Mouse (Mus musculus) olfactory bulb, adult 2 months (tissue): ENCODE results near the gene Ctdsp1. TPM values are rescaled to one million over a fixed set of nuclear protein-coding genes. Genes with fewer than 3 reads are reported as not detected.
"Not testable (repeated sequence)": the region's sequence is repeated elsewhere in the genome, so short reads cannot be mapped to it uniquely, and the experiment has no call there.

Source experiments
- H3K27ac ChIP-seq: fragments of 200-500 bp; 2 replicates; pipeline ENCODE4 v1.5.1; 2012; ENCODE audit warnings: low read depth, low read length; ENCODE audit not compliant: insufficient read depth
- H3K4me1 ChIP-seq: fragments of 200-500 bp; 2 replicates; pipeline ENCODE4 v1.6.1; 2012; ENCODE audit warnings: low read length; ENCODE audit not compliant: control insufficient read depth, insufficient read depth
- H3K4me3 ChIP-seq: fragments of 200-500 bp; 2 replicates; pipeline ENCODE4 v1.5.1; 2012; ENCODE audit warnings: mild to moderate bottlenecking, low read depth, low read length, moderate library complexity; ENCODE audit not compliant: insufficient read depth
- CTCF ChIP-seq: fragments of 200-500 bp; IDR thresholded peaks from 2 replicates; pipeline ENCODE4 v1.5.1; 2012; ENCODE audit warnings: low read depth, mild to moderate bottlenecking, low read length, moderate library complexity; ENCODE audit not compliant: insufficient read depth
- POLR2A ChIP-seq: fragments of 200-500 bp; IDR thresholded peaks from 2 replicates; pipeline ENCODE4 v1.6.1; 2012; ENCODE audit warnings: mild to moderate bottlenecking, low read depth, low read length, moderate library complexity; ENCODE audit not compliant: insufficient read depth
- WGBS: fragments of 180-500 bp; shearing (Covaris S2); methylation state at CpG from one replicate; pipeline ENCODE4 v1.1.7; 2018; 5-methylcytosine and 5-hydroxymethylcytosine counted together
- polyA plus RNA-seq: library from polyadenylated mRNA; stranded (reverse); fragments of >200 nt; gene quantifications from 2 replicates; pipeline ENCODE4 v1.2.4, GENCODE M21; 2012; ENCODE audit warnings: low replicate concordance; ENCODE audit not compliant: missing spikeins, insufficient read depth, insufficient read length

Gene Ctdsp1
- polyA plus RNA-seq, 1 experiment = not detected

DNA sequence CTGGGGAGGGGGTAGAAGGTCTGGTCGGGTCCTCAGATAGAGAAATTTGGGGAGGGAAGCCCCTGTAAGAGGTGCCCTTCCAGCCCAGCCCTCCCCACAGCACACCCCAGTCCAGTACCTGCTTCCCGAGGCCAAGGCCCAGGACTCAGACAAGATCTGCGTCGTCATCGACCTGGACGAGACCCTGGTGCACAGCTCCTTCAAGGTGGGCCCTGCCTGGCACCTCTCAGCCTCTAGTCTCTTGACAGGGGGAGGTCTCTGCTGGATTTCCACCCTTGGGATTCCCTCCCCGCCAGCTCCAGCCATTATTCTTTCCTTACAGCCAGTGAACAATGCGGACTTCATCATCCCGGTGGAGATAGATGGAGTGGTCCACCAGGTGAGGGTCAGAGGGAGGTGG is 2.4 kb downstream of the Ctdsp1 start:
- Histone ChIP-seq H3K27ac (no peak overlapping the region), H3K4me1 (peaks cover 34% of the 10 kb centered on the region), H3K4me3 (no peak overlapping the region)
- WGBS = 91% methylated on average over 9 of the region's 9 CpGs
- no peak for TF ChIP-seq CTCF
- TF ChIP-seq POLR2A = no peak

DNA sequence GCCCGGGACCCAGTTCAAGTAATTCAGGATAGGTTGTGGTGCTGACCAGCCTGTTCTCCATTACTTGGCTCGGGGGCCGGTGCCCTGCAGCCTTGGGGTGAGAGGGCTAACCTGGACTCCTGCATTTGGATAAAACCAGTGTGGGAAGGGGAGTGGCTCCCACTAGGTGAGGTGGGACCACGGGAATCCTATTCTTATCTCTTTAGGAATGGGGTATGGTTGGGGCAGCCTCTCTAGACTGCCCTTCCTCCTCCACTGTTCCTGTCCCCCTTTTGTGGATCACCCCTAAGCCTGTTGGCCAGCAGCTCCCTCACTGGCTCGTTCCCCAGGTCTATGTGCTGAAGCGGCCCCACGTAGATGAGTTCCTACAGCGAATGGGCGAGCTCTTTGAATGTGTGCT is 3.0 kb downstream of the Ctdsp1 start:
- no peak for TF ChIP-seq CTCF
- no peak for TF ChIP-seq POLR2A
- no peak overlapping the region for H3K4me3 ChIP-seq
- 90% methylated on average over 9 of the region's 9 CpGs for WGBS
- no peak overlapping the region for H3K27ac ChIP-seq
- peaks cover 34% of the 10 kb centered on the region for H3K4me1 ChIP-seq

DNA sequence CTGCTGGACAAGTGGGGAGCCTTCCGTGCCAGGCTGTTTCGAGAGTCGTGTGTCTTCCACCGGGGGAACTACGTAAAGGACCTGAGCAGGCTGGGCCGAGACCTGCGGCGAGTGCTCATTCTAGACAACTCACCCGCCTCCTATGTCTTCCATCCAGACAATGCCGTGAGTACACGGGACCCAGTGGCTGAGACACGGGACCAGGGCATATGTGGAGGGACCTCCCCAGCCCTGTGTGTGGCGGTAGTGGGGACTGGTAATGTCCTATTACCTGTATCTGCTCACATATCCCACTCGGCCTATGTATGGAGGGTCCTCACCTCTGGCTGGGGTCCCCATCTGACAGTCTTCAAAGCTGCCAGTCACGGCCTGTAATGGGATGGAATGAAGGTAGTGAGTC is 3.5 kb downstream of the Ctdsp1 start:
- peaks cover 29% of the 10 kb centered on the region for H3K4me1 ChIP-seq
- 94% methylated on average over 15 of the region's 15 CpGs for WGBS
- no peak overlapping the region for H3K4me3 ChIP-seq
- TF ChIP-seq POLR2A (no peak), CTCF (no peak)
- H3K27ac ChIP-seq = no peak overlapping the region

DNA sequence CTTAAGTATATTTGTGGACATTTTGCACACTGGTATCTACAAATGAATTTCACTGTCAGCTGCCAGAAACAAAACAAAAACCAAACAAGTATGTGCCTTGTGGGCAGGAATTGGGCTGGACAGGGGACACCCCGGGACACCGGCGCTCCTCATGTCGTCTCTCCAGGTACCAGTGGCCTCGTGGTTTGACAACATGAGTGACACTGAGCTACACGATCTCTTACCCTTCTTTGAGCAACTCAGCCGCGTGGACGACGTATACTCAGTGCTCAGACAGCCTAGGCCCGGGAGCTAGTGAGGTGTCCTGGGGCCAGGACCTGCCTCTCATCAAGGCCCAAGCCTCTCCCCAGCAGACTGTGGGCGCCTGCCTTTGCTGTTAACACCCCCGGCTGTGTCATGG is 4.0 kb downstream of the Ctdsp1 start:
- no peak for TF ChIP-seq POLR2A
- 88% methylated on average over 13 of the region's 13 CpGs for WGBS

DNA sequence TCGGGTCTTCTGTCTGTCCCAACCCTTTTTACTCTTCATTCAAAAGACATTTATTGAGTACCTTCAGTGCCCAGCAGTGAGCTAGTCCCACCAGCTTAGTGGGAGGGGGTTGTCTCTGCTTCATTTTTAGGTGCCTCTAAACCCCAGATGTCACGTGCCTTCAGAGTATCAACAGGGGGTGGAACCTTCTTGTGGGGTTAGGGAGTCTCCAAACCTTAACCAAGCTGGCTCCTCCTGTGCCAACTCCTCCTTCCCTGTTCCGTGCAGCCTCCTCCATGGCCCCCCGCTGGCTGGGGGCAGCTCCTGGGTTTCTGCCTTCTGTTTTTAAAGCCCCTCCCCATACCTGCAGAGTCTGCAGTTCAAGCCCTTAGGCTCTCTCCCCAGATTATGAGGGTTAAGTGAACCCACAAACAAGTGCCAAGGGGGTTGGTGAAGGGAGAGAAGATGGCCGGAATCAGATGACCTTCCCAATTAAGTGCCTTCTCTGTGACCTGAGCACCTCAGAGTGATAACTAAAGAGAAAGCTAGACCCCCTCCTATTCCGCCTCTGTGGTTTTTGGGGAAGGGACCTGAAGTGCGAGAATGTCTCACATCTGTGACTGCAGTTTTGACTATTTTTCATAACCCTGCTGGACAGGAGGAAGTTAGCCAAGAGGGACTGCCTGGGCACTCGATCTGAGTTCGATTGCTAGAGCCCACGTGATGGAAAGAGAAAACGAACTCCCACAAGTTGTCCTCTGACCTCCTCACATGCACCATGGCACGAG is 5.3 kb downstream of the Ctdsp1 start:
- WGBS = 21% methylated on average over 12 of the region's 12 CpGs
- H3K27ac ChIP-seq = not testable (repeated sequence)

More for the DNA sequence above, 4.0 kb downstream of the Ctdsp1 start:
- Histone ChIP-seq H3K4me1 (peaks cover 25% of the 10 kb centered on the region), H3K4me3 (no peak overlapping the region), H3K27ac (no peak overlapping the region)

DNA sequence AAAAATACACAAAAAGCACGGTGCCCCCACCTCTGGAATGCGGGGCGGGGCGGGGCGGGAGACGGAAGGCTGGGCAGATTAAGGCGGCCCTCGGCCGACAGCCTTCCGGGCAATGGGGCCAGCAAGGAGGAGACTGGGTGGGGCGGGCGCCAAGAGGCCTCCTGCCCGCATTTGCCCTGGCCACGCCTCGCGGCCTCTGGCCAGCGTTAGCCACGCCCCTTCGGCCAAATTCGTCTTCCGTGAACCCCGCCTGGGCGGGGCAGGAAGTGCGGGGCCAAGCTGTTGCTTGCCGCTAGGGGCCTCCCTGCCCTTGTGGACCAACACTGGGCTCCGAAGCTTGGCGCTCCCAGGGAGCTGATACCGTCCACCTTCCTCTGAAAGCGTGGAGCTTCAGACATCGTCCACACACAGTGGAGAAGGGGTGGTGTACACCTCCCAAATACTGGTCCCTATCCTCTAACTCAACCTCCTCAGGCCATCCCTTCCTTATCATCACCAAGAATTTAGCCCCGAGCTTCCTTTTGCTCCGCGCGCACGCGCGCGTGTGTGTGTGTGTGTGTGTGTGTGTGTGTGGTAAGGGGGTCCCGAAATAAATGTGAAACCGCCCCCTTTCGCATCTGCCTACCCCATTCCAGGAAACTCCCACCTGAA is 6.1 kb downstream of the Ctdsp1 start:
- peak overlapping the region; percentile 47 for H3K4me3 ChIP-seq
- peak overlapping the region; percentile 44 for H3K27ac ChIP-seq
- WGBS = 1% methylated on average over 41 of the region's 41 CpGs
- TF ChIP-seq POLR2A = peak; percentile 29
- peak; percentile 46; the same call in 1 of the 2 replicates for TF ChIP-seq CTCF
- peaks cover 20% of the 10 kb centered on the region for H3K4me1 ChIP-seq

More for the DNA sequence above, 5.3 kb downstream of the Ctdsp1 start:
- Histone ChIP-seq H3K4me3 (peak overlapping the region; percentile 47), H3K4me1 (peaks cover 22% of the 10 kb centered on the region)

DNA sequence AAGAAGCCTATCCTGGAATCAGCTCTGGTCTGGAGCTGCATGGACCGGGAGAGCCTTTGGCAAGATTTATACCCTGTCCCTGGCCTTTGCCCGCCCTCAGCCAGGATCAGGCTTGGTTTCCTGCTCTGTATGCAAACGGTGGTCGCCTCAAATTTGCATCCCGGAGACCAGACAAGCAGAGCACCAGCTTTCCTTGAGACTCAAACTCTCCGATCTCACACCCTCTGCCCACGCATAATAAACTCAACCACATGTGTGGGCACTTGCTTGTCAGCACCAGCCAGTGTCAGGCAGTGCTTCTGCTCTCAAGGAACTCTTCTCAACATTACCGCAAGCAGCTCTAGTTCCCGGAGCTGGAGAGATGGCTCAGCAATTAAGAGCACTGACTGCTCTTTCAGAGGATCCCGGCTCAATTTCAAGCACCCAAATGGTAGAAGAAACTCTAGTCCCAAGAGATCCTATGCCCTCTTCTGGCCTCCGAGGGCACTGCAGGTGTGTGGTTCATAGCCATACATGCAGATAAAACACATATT is 6.7 kb downstream of the Ctdsp1 start:
- H3K27ac ChIP-seq = peak overlapping the region; percentile 44
- TF ChIP-seq POLR2A (no peak), CTCF (no peak)

DNA sequence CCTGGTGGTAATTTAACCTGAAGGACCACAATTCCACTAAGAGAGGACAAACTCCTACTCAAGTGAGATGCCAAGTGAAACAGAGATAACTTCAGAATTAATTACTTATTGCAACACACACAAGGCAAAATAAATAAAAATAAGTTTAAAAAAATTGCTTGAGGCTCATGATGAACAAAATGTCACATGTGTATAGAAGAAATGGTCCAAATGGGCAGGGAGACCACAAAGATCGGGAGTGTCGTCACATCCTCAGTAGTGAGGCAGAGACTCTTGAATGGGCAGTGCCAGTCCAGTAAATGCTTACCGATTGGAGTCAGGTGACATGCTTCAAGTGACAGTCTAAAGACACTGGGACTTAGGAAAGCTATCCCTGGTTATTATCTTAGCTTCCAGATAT is 9.2 kb downstream of the Ctdsp1 start:
- no peak for TF ChIP-seq POLR2A
- no peak for TF ChIP-seq CTCF
- H3K4me3 ChIP-seq = no peak overlapping the region

More for the DNA sequence above, 6.7 kb downstream of the Ctdsp1 start:
- WGBS = 3% methylated on average over 11 of the region's 11 CpGs
- H3K4me3 ChIP-seq = peak overlapping the region; percentile 47
- peaks cover 14% of the 10 kb centered on the region for H3K4me1 ChIP-seq

DNA sequence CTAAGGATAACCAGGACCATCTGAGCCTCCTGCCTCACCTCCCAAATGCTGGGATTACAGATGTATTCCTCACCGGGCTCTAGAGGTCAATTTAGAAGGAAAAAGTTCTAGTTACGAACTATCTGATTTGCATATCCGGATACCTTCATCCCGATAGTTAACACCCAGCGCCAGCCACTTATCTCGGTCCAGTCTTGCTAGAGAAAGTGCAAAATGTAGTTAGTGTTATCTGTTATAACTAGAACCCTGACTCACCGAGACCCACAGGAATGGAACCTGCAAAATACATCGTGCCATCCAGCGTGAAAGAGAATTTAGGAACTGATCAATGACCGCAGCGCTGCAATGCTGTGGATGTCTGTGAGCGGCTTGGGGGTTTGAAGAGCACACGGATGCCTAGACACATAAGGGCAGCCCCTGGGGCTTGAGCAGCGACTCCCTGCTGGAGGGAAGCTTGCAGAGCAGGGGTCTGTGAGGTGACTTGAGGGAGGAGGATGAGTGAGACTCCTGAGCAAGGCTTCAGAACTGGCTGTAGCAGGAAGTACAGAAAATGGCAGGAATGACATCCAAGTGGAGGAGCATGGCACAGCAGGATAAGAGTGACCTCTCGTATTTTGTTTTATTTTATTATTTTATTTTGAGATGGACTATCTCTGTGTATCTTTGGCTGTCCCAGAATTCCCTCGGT is 9.8 kb downstream of the Ctdsp1 start:
- WGBS = 64% methylated on average over 16 of the region's 16 CpGs
- TF ChIP-seq POLR2A (no peak), CTCF (no peak)
- no peak overlapping the region for H3K4me3 ChIP-seq

More for the DNA sequence above, 9.2 kb downstream of the Ctdsp1 start:
- WGBS = 79% methylated on average over 3 of the region's 3 CpGs
- no peak overlapping the region for H3K27ac ChIP-seq
- H3K4me1 ChIP-seq = peaks cover 10% of the 10 kb centered on the region

More for the DNA sequence above, 9.8 kb downstream of the Ctdsp1 start:
- H3K27ac ChIP-seq = no peak overlapping the region
- H3K4me1 ChIP-seq = peaks cover 10% of the 10 kb centered on the region
